Mouse (Mus musculus) adrenal gland, postnatal 4 days (tissue): ENCODE data around the gene Hipk3. TPM values are rescaled to one million over a fixed set of nuclear protein-coding genes. Genes with fewer than 3 reads are reported as not detected.

ENCODE experiments used
- DNase-seq, 2 experiments: peaks; one replicate each; pipeline ENCODE4 v3.0.0; 2021 to 2022; ENCODE audit warnings: low spot score in 2 of 2, mixed read lengths in 2 of 2
- total RNA-seq, 2 experiments: library from RNA; stranded (reverse); gene quantifications; 2 replicates each; pipeline ENCODE4 v1.2.3; 2021

Gene Hipk3
- total RNA-seq, 2 experiments from 2014 or later = 119 to 129 TPM

DNA sequence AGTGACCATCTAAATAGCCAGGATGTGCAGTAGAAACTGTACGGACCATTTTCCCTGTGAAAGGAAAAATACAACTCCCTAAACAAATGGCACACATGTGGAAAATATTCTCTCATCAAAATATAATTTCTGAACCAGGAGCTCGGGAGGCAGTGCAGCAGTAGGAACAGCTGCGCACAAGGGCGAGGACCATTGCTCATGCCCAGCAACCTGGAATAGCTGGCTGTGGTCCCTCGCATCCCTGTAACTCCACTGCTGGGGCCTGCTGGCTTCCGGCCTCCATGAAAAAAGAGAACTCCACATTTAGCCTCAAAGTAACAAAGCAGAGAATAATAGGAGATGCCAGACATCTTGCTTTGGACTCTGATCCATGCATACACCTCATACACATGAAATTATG, 22.2 kb downstream of the Hipk3 start:
- no peak for DNase-seq

DNA sequence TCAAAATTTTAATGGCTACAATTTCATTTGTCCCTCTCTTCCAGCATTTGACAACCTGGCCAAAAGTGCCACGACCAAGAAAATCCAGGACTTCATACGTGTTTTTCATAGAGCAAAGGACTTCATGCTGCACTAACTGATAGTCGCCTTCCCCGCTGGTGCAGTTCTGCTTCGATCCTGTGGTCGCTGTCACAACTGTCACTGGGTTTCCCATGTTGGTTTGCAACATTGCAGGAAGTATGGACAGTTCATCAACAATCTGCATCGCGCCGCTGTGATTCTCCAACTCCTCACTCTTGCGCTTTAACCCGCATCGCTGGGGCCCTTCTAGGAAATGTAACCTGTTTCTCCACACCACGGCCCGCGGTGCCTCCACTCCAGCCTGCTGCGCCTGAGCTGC, 23.1 kb downstream of the Hipk3 start:
- DNase-seq = no peak

DNA sequence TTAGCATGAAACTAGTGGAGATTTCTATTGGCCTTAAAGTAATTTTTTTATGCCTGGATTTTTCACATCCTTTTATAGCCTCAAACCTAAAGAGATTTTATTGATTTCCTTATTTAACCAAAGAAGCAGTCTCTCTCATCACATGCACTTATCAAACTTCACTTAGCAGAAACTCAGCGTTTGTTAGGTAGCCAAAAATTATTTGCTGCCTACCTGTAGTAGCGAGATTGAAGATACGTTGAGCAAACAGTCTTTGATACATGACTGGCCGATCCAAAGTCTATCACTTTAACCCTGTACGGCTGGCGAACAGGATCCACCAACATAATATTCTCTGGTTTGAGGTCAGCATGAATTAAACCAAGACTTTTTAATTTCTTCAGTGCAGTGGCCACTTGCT, 23.7 kb downstream of the Hipk3 start:
- no peak for DNase-seq

DNA sequence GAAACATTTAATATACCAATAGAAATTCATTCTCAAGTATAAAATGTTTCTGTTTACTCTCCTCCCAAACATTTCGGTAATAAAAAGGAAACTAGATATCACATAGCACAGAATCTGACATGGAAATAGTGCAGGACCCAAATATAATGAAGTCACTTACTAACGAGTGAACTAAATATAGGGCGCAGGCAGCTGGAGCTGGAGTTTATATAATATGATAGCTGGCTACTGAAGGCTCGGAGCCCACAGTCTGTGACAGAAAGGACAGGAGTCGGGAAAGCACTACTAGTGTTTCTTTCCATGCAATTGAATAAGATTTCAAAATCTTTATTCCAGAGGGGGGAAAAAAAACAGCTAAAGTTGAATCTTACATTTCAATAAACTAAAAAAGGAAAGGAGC, 25.8 kb downstream of the Hipk3 start:
- DNase-seq = no peak

GRCm38 (mm10) chr2:104466908-104467616, 27.2 kb downstream of the Hipk3 start:
- no peak for DNase-seq

DNA sequence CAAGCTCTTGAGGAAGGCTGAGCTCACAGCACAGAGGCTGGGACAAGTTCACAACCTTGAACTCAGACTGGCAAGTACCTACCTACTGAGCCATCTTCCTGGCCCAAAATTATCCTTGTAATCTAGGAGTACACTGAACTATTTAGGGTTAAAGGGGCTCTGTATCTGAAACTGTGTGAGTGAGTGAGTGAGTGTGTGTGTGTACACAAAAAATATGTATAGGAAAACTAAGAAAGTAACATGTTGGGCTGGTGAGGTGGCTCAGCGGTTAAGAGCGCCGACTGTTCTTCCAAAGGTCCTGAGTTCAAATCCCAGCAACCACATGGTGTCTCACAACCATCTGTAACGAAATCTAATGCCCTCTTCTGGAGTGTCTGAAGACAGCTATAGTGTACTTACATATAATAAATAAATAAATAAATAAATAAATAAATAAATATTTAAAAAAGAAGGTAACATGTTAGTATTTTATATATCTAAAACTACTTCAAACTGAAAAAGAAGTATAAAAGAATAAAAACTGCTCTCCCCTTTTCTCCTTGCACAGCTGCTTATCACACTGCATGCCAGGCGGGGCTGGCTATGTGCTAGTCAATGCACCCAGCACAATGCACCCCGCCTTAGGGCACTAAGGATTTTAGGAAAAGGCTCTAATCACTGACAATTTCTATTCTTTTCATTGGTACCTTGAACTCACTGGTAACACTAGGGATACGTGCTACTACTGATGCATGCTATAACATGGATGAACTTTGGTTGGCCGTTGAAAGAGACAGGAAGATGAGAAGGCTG, 28.4 kb downstream of the Hipk3 start:
- no peak for DNase-seq

- no peak for DNase-seq
Measured at GRCm38 (mm10) chr2:104460021-104460420, 34.2 kb downstream of the Hipk3 start.

DNA sequence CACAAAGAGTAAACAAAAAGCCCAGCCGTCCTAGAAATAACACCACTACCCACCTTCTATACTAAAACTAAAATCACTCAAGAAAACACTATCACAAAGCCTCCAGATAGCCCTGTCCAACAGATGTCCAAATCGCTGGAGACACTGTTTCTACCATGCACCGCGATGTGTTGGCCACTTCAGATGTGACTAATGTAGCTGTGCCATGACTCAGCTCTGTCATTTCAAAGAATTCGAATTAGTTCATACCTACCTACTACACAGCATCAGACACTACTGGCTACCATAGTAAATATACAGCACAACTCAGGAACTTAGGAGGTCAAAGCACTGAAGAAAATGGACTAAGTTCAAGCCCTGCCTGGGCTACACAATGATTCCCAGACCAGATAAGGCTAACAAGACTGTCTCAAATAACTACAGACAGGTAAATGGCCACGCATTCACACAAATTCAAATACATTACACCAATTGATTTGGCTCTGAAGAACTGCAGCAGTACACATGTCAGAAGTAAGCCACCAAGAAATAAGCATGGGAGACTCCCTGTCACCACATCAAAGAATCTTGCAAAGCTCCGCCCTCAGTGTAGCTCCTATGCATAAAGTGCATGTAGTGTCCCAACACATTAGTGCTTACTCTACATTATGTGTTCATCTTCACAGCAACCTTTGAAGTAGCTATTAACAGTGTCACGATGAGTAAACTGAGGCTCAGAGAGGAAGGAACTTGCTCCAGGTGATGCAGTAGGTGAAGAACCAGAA, 35.5 kb downstream of the Hipk3 start:
- no peak for DNase-seq

GRCm38 (mm10) chr2:104457106-104457505, 37.1 kb downstream of the Hipk3 start:
- DNase-seq = no peak

- DNase-seq = no peak
Measured at GRCm38 (mm10) chr2:104450685-104451084, 43.6 kb downstream of the Hipk3 start.

DNA sequence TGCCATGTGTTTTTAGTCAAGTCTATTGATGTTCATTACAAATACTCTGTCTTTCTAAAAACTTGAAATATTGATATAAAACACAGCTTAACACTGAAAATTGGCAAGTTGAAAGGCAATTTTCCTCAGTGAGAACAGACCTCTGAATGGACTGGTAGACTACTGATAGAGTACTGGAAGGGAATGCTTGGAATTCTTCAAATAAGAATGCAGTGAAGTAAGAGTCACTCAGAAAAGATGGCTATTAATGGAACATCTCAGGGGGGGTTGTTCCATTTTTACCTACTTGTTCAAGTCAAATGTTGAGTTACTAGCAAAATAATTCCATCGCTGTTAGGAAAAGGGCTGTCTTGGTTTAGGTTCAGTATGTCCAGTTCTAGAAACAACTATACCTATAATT, 45.1 kb downstream of the Hipk3 start:
- no peak for DNase-seq

DNA sequence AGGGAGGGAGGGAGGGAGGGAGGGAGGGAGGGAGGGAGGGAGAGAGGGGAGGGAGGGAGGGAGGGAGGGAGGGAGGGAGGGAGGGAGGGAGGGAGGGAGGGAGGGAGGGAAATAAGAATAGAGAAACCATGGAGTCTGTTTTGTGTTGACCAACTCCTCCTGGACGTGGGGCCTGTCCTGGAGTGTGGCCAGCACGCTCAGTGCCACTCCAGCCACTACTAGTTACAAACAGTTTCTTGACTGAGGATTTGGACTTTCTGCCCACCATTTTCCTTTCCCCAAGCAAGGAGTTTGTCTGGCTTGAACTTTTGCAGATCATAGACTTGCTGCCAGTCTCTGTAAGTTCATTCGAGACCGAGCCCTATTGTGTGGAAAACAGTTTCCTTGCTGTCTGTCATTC, 46.0 kb downstream of the Hipk3 start:
- DNase-seq = no peak

DNA sequence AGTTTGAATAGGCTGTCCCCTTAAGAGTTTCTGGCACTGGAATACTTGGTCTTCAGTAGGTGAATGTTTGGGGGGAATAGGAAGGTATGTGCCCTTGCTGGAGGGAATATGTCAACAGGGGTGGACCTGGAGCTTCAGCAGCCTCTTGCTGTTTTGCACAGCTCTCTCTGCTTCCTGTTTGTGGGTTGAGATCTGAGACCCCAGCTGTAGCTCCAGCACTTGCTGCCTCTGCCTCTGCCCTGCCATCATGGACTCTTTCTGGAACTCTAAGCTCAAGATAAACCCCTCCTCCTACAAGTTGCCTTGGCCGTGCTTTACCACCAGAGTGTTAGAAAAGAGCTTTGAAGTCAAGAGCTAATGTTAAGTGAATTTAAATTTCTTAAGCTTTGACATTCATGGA, 48.2 kb downstream of the Hipk3 start:
- DNase-seq = no peak

- peak in 1 of 2 experiments; percentile 29 for DNase-seq
Measured at GRCm38 (mm10) chr2:104444776-104445175, 49.5 kb downstream of the Hipk3 start.

GRCm38 (mm10) chr2:104442341-104442740, 51.9 kb downstream of the Hipk3 start:
- DNase-seq = no peak

DNA sequence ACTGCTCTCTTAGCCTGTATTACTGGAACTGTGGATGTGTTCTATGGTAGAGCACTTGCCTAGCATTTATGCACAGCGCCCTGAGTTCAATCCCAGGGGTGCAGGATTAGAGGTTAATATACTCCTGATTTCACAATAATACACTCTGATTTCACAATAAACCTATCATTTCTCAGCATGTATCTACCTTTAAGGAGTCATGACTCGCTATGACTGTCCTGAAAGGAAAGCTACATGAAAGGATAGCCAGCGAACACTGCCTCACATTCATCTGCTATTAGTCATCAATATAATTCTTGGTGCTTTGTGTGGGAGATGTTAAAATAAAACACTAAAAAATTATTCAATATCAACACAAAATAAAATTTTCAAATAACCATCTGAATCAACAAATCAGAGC, 58.0 kb downstream of the Hipk3 start:
- DNase-seq = no peak

- DNase-seq = no peak
Measured at GRCm38 (mm10) chr2:104431067-104431466, 63.2 kb downstream of the Hipk3 start.

GRCm38 (mm10) chr2:104430566-104430965, 63.7 kb downstream of the Hipk3 start:
- no peak for DNase-seq

- DNase-seq = no peak
Measured at GRCm38 (mm10) chr2:104426112-104426511, 68.1 kb downstream of the Hipk3 start.

- no peak for DNase-seq
Measured at GRCm38 (mm10) chr2:104422230-104422629, 72.0 kb downstream of the Hipk3 start.

GRCm38 (mm10) chr2:104420805-104421204, 73.4 kb downstream of the Hipk3 start:
- no peak for DNase-seq

GRCm38 (mm10) chr2:104419999-104420398, 74.2 kb downstream of the Hipk3 start:
- no peak for DNase-seq
